In the genomic region with DNA sequence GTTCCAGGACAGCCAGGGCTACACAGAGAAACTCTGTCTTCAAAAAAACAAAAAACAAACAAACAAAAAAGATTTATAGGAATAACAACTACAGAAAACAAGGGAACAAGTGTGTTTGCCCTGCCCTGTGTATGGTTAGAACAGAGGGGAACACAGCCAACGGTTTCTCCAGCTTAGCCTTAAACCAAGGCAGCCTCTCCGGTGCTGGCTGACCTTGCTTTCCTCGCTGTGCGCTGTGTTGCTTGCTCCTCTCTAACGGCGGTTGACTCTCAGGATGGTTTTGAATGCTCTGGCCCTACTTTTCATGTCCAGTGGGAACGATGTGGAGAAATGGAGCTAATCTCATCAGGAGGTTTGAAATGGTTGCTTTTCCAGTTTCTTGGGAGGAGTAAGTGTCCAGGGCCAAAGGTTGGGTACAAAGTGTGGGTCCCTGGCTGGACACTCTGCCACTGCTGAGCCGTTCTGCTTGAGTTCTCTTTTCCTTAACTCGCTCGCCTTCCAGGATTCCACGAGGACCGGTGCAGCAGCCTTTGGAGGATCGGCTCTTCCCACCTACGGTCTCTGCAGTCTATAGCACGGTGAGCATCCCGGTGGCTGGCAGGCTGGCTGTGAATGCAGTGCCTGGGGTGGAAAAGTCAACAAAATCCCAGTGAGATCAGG, we compare ENCODE assay signal across 22 mouse cellular contexts. TPM values are rescaled to one million over a fixed set of nuclear protein-coding genes. Genes with fewer than 3 reads are reported as not detected.
DNase-seq lines count a peak whose midpoint lies in the region; ATAC-seq lines count a peak whose summit lies in the region.
"Had no signal": no experiment of that assay in that cellular context is flagged by ENCODE, and none has a peak within 500 bp of the region (broad histone marks: within the 10 kb centered on the region; RNA-seq: fewer than 3 reads in every experiment).

No protein-coding gene starts in this region.

- H3K27ac ChIP-seq in kidney, embryonic 15.5 days, result no peak overlapping the region
- H3K27ac ChIP-seq in forebrain, embryonic 16.5 days (ENCODE audit: low read length), result no peak overlapping the region
- H3K27ac ChIP-seq: embryonic facial prominence, embryonic 10.5 days; forebrain, embryonic 15.5 days; hindbrain, embryonic 15.5 days; layer of hippocampus, adult 2 months; limb, embryonic 10.5 days; macrophage had no signal

- no peak for ATAC-seq in kidney, embryonic 15.5 days (replicated peaks; ENCODE audit: low FRiP score)
- ATAC-seq in forebrain, embryonic 16.5 days, result no peak
- ATAC-seq: forebrain, embryonic 15.5 days; liver, postnatal 0 days; lung, postnatal 0 days; midbrain, embryonic 16.5 days had no signal

- H3K9me3 ChIP-seq in kidney, embryonic 15.5 days (replicated peaks), result 0 out of 2 replicates have a peak, but pooled peaks cover 3% of the 10 kb centered on the region
- H3K9me3 ChIP-seq in forebrain, embryonic 16.5 days (ENCODE audit: control insufficient read depth, low read length), result peaks cover 2% of the 10 kb centered on the region; the same call in 1 of the 2 replicates
- H3K9me3 ChIP-seq: forebrain, embryonic 15.5 days; hindbrain, embryonic 15.5 days; limb, embryonic 10.5 days had no signal

- DNase-seq in adrenal gland, adult (ENCODE audit: inconsistent age in 2 of 2, low spot score in 1 of 2), result peak; percentile 48 to 71
- no peak for DNase-seq in adrenal gland, adult 8-10 months
- DNase-seq in kidney, adult 11 months, result peak; percentile 81
- peak; percentile 81 to 82 for DNase-seq in kidney, adult 8-10 months
- peak; percentile 68 to 89 for DNase-seq in kidney, postnatal 25 days
- DNase-seq in thymus, postnatal 36 days, result no peak
- DNase-seq: cerebellum, adult 9-11 months; liver, postnatal 0 days; right cerebral cortex, adult 18-20 months; right cerebral cortex, postnatal 4 days had no signal

- H3K4me3 ChIP-seq in kidney, embryonic 15.5 days (replicated peaks), result no peak overlapping the region
- no peak overlapping the region for H3K4me3 ChIP-seq in forebrain, embryonic 16.5 days (replicated peaks; ENCODE audit: low read length)
- H3K4me3 ChIP-seq: embryonic facial prominence, embryonic 10.5 days; forebrain, embryonic 15.5 days; hindbrain, embryonic 15.5 days; layer of hippocampus, adult 2 months; limb, embryonic 10.5 days had no signal

- peaks cover 64% of the 10 kb centered on the region for H3K36me3 ChIP-seq in kidney, embryonic 15.5 days
- peaks cover 11% of the 10 kb centered on the region for H3K36me3 ChIP-seq in forebrain, embryonic 16.5 days (ENCODE audit: control insufficient read depth, insufficient read depth)

- peaks cover 5% of the 10 kb centered on the region; the same call in 1 of the 2 replicates for H3K4me1 ChIP-seq in kidney, embryonic 15.5 days
- peaks cover 22% of the 10 kb centered on the region for H3K4me1 ChIP-seq in forebrain, embryonic 16.5 days (replicated peaks; ENCODE audit: control insufficient read depth, insufficient read depth, low read length)
- H3K4me1 ChIP-seq: embryonic facial prominence, embryonic 10.5 days; limb, embryonic 10.5 days had no signal

- H3K27me3 ChIP-seq in kidney, embryonic 15.5 days, result no peaks in the 10 kb centered on the region
- H3K27me3 ChIP-seq in forebrain, embryonic 16.5 days (replicated peaks; ENCODE audit: control insufficient read depth, insufficient read depth, low read length), result no peaks in the 10 kb centered on the region
- H3K27me3 ChIP-seq: forebrain, embryonic 15.5 days; hindbrain, embryonic 15.5 days had no signal

- WGBS in kidney, embryonic 15.5 days, result 96% methylated on average over 16 of the region's 16 CpGs
- 97% methylated on average over 16 of the region's 16 CpGs for WGBS in forebrain, embryonic 16.5 days

- H3K4me2 ChIP-seq in kidney, embryonic 15.5 days, result no peak overlapping the region
- no peak overlapping the region for H3K4me2 ChIP-seq in forebrain, embryonic 16.5 days (ENCODE audit: low read length)
- H3K4me2 ChIP-seq: forebrain, embryonic 15.5 days; heart, embryonic 11.5 days; hindbrain, embryonic 15.5 days; liver, embryonic 11.5 days had no signal

- H3K9ac ChIP-seq in kidney, embryonic 15.5 days, result no peak overlapping the region
- no peak overlapping the region for H3K9ac ChIP-seq in forebrain, embryonic 16.5 days (replicated peaks; ENCODE audit: low read depth, low read length)
- H3K9ac ChIP-seq: forebrain, embryonic 15.5 days; hindbrain, embryonic 15.5 days; liver, postnatal 0 days had no signal

RNA-seq across cellular contexts. Expression of gene Eif4g3, which starts 52.1 kb away (rescaled TPM):
- total RNA-seq in adrenal gland, adult 8-10 months (2022), result 100 to 1,000 TPM in 3 of 4 experiments, 10 to 100 TPM in 1; 97.4 to 133 (median 119) TPM
- polyA plus RNA-seq in kidney, embryonic 15.5 days (2015; fragmentation: Nextera tagmentation; extraction: Ambion mirVana), result 38.6 and 40.0 TPM in 2 replicates
- 47.0 and 51.7 TPM in 2 replicates for polyA plus RNA-seq in forebrain, embryonic 16.5 days (2015; fragmentation: Nextera tagmentation; extraction: Ambion mirVana)

Comparison
In these comparisons a context has a peak if more than half of its experiments do, and no peak if none do; other contexts are left out.
1. DNase-seq: peak in adrenal gland, adult (2 of 2), kidney, adult 11 months (single experiment), kidney, adult 8-10 months (2 of 2) and kidney, postnatal 25 days (2 of 2); none in adrenal gland, adult 8-10 months (single experiment) and thymus, postnatal 36 days (0 of 2).